Mouse (Mus musculus) midbrain, postnatal 0 days (tissue): ENCODE measurements around the gene Tia1. TPM values are rescaled to one million over a fixed set of nuclear protein-coding genes. Genes with fewer than 3 reads are reported as not detected.

Experiments used
- ATAC-seq: fragments of 200-750 bp; cut with Nextera tagmentation; 2 replicates; pipeline ENCODE4 v1.8.0; 2017; ENCODE audit warnings: moderate number of reproducible peaks, mild to moderate bottlenecking, moderate TSS enrichment, moderate library complexity; ENCODE audit not compliant: low FRiP score
- DNase-seq: peaks from one replicate; pipeline ENCODE4 v3.0.0-alpha.2; 2015; ENCODE audit warnings: low spot score
- H3K27ac ChIP-seq: fragments of 300-500 bp; sonication (generic); 2 replicates; pipeline ENCODE4 v1.5.1; 2014; ENCODE audit warnings: low read depth, mild to moderate bottlenecking, low read length, mixed read lengths
- H3K27me3 ChIP-seq: fragments of 300-500 bp; sonication (generic); 2 replicates; pipeline ENCODE4 v1.6.1; 2014; ENCODE audit warnings: low read length, control low read depth, mixed read lengths; ENCODE audit not compliant: insufficient read depth
- H3K36me3 ChIP-seq: fragments of 300-500 bp; sonication (generic); 2 replicates; pipeline ENCODE4 v1.6.1; 2014; ENCODE audit warnings: low read length, control low read depth, mixed read lengths; ENCODE audit not compliant: insufficient read depth
- H3K4me1 ChIP-seq: fragments of 300-500 bp; sonication (generic); 2 replicates; pipeline ENCODE4 v1.6.1; 2014; ENCODE audit warnings: mild to moderate bottlenecking, control low read depth, antibody characterized with exemption, low read length, mixed read lengths; ENCODE audit not compliant: insufficient read depth
- H3K4me2 ChIP-seq: fragments of 300-500 bp; sonication (generic); 2 replicates; pipeline ENCODE4 v1.6.1; 2014; ENCODE audit warnings: low read depth, mild to moderate bottlenecking, low read length, mixed read lengths; ENCODE audit not compliant: poor library complexity, severe bottlenecking
- H3K4me3 ChIP-seq: fragments of 300-500 bp; sonication (generic); 2 replicates; pipeline ENCODE4 v1.5.1; 2014; ENCODE audit warnings: low read depth, mild to moderate bottlenecking, low read length, moderate library complexity
- H3K9ac ChIP-seq: fragments of 300-500 bp; sonication (generic); replicated peaks from 2 replicates; pipeline ENCODE4 v1.6.1; 2014; ENCODE audit warnings: mild to moderate bottlenecking, low read length, moderate library complexity, mixed read lengths; ENCODE audit not compliant: poor library complexity, severe bottlenecking
- H3K9me3 ChIP-seq: fragments of 300-500 bp; sonication (generic); 2 replicates; pipeline ENCODE4 v1.6.1; 2016; ENCODE audit warnings: low read length, control low read depth
- CTCF ChIP-seq: IDR thresholded peaks from 2 replicates; pipeline ENCODE4 v1.5.1; 2016; ENCODE audit warnings: antibody characterized with exemption, mild to moderate bottlenecking
- WGBS: fragments of 180-500 bp; shearing (Covaris S2); extraction: QIAGEN DNeasy Blood & Tissue Kit; methylation state at CpG from one replicate; pipeline ENCODE4 v1.1.7; 2014; 5-methylcytosine and 5-hydroxymethylcytosine counted together
- polyA plus RNA-seq: library from polyadenylated mRNA; unstranded; fragments of >200 nt; fragmentation: Nextera tagmentation; extraction: Ambion mirVana; gene quantifications from 2 replicates; pipeline ENCODE4 v1.2.1, GENCODE M21; 2015
- total RNA-seq: library from RNA; depleted of rRNA; stranded (reverse); fragments of >200 nt; gene quantifications from 2 replicates; pipeline ENCODE4 v1.2.3, GENCODE M21; 2014; rRNA removed

Tia1 gene
- total and polyA plus RNA-seq, 2 experiments from 2014 or later: 137 to 212 TPM

DNA sequence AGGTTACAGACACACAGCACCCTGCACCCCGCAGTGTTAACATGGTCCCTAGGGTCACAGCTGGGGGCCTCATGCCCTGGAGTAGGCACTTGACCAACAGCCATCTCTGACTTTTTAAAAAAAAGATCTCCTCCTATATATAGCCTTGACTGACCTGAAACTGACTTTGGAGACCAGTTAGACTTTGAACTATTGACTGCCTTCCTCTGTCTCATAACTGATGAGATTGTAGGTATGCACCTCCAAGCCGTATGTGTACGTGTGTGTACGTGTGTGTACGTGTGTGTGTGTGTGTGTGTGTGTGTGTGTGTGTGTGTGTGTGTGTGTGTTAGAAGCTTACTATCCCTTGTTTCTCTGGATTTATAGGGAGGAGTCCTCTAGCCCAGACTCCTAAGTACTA lies 77.9 kb downstream of the Tia1 start:
- TF ChIP-seq CTCF: no peak
- Histone ChIP-seq H3K9me3 (no peaks in the 10 kb centered on the region), H3K4me1 (no peaks in the 10 kb centered on the region), H3K4me3 (no peak overlapping the region), H3K27me3 (no peaks in the 10 kb centered on the region), H3K4me2 (no peak overlapping the region), H3K27ac (no peak overlapping the region), H3K9ac (no peak overlapping the region), H3K36me3 (no peaks in the 10 kb centered on the region)
- ATAC-seq (no peak), DNase-seq (no peak)
- WGBS: 94% methylated on average over 5 of the region's 5 CpGs

Other genes with a start within 250 kb of the Tia1 start
- 32.1 and 37.1 TPM in 2 replicates for gene Tgfa, start 209.0 kb upstream of the Tia1 start, total RNA-seq
- 15.3 and 16.8 TPM in 2 replicates for gene Tgfa, start 209.0 kb upstream of the Tia1 start, polyA plus RNA-seq
- gene Fam136a, start 38.6 kb upstream of the Tia1 start, total RNA-seq: 50.4 and 54.2 TPM in 2 replicates
- 62.0 and 69.6 TPM in 2 replicates for gene Fam136a, start 38.6 kb upstream of the Tia1 start, polyA plus RNA-seq
- 60.1 and 93.3 TPM in 2 replicates for gene Snrpg, start 32.9 kb upstream of the Tia1 start, total RNA-seq
- gene Snrpg, start 32.9 kb upstream of the Tia1 start, polyA plus RNA-seq: 243 and 244 TPM in 2 replicates
- gene Pcyox1, start 7.1 kb upstream of the Tia1 start, total RNA-seq: 95.4 and 97.8 TPM in 2 replicates
- 102 and 108 TPM in 2 replicates for gene Pcyox1, start 7.1 kb upstream of the Tia1 start, polyA plus RNA-seq
- 1.4 and 6.0 TPM in 2 replicates for gene Gm44790, start 22.4 kb downstream of the Tia1 start, total RNA-seq
- 1.4 and 1.8 TPM in 2 replicates for gene Gm44790, start 22.4 kb downstream of the Tia1 start, polyA plus RNA-seq
- 13.9 and 20.1 TPM in 2 replicates for gene C87436, start 34.2 kb downstream of the Tia1 start, total RNA-seq
- gene C87436, start 34.2 kb downstream of the Tia1 start, polyA plus RNA-seq: 16.3 and 19.9 TPM in 2 replicates
- gene Pcbp1, start 122.1 kb downstream of the Tia1 start, total RNA-seq: 51.7 and 72.8 TPM in 2 replicates
- gene Pcbp1, start 122.1 kb downstream of the Tia1 start, polyA plus RNA-seq: 264 and 292 TPM in 2 replicates
- 2.0 and 4.2 TPM in 2 replicates for gene Asprv1, start 223.9 kb downstream of the Tia1 start, total RNA-seq
- gene Asprv1, start 223.9 kb downstream of the Tia1 start, polyA plus RNA-seq: 1.1 and 1.2 TPM in 2 replicates